Mouse (Mus musculus): ENCODE measurements around the gene Gnb3.
"Not testable (repeated sequence)": the region's sequence is repeated elsewhere in the genome, so short reads cannot be mapped to it uniquely, and the experiment has no call there.

Gnb3 gene

GRCm38 (mm10) chr6:124857840-124858530 is 17.9 kb upstream of the Gnb3 start:
- DNase-seq (ENCODE audit: extremely low read depth, low read depth): no peak

GRCm38 (mm10) chr6:124856916-124857839 is 17.1 kb upstream of the Gnb3 start, which contains the start of gene P3h3:
Gene P3h3, minus strand, starts transcription at chr6:124857752.
- peak; percentile 44 for DNase-seq (ENCODE audit: extremely low read depth, low read depth)

- no peak for DNase-seq (ENCODE audit: extremely low read depth, low read depth)
These were observed 16.2 kb upstream of the Gnb3 start for GRCm38 (mm10) chr6:124856321-124856720.

GRCm38 (mm10) chr6:124854647-124855046 is 14.6 kb upstream of the Gnb3 start:
- no peak for DNase-seq (ENCODE audit: extremely low read depth, low read depth)

GRCm38 (mm10) chr6:124850535-124850934 is 10.5 kb upstream of the Gnb3 start:
- DNase-seq (ENCODE audit: extremely low read depth, low read depth): no peak

DNA sequence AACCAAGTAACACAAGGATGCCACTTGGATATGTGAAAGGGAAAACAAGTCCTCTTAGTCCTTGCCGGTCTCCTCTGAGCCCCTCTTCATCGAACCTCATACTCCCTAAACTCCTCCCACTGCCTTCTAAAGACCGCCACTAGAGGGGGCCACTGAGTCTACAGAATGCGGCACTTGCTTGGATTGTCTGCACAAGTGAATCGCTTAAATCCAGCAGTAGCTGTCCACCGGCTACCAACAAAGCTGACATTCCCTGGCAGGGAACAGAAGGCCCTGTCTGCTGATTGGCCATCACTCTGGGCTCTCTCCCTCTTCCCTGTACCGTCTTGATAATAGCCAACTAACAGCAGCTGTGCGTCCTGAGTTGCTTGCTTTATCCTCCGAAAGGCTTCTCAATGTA is 7.2 kb upstream of the Gnb3 start:
- DNase-seq (ENCODE audit: extremely low read depth, low read depth): peak; percentile 67

GRCm38 (mm10) chr6:124839805-124840204 is 270 bp downstream of the Gnb3 start:
- no peak for DNase-seq (ENCODE audit: extremely low read depth, low read depth)

DNA sequence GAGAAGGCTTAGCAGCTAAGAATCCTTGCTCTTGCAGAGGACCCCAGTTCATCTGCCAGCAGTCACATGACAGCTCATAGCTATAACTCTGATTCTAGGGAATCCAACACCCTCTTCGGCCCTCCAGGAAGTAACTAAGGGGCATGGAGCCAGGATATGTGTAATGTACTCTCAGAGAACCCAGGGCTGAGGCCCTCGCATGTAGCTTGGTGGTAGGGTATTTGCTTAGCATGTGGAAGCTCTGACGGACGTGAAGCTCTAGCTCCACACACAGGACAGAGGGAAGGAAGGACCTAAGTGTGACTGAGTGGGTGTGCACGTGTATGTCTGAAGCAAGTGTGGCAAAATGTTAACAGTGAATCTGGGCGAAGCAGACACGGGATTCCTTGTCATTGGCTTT is 3.7 kb downstream of the Gnb3 start:
- no peak for DNase-seq (ENCODE audit: extremely low read depth, low read depth)

- no peak for DNase-seq (ENCODE audit: extremely low read depth, low read depth)
These were observed 4.5 kb downstream of the Gnb3 start for GRCm38 (mm10) chr6:124835531-124835930.

DNA sequence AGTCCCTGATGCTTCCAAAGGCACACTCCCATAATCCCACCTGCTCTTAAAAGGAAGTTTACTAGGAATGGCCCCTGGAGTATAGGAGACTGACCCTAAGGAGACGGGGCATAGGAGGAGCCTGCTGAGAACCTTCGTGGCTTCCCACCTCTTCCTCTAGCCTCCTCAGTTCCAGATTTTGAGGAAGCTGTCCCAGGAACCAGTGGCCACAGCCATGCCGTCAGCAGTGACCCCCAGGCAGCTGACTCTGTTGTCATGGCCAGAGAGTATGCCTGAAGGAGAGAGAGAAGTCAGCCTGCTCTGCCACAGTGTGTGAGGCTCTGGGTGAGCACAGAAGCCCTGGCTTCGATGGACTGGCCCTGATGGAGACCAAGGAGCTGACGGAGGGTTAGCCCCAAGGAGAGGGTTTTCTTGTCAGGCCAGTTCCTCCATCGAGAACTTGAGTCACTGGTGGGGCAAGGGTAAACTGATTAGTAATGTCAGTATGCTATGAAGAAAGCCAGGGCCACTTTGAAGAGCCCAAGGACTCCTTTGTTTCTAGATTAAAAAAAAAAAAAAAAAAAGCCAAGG is 5.5 kb downstream of the Gnb3 start:
- no peak for DNase-seq (ENCODE audit: extremely low read depth, low read depth)

DNA sequence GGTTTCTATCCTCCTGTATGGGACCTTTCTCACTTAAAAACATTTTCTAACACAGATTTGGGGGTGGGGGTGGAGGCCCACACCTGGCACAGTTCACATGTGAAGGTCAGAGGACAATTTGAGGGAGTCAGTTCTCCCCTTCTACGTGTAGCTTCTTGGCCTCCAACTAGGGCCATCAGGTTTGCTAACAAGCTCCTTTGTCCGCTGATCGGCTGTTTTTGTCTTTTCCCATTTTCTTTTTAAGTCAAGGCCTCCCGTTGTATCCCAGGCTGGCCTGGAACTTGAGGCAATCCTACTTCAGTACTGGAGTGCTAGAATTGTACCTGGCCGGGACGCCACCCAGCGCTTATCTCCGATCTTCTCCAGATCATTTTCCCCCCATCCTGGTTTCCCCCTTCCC is 8.4 kb downstream of the Gnb3 start:
- DNase-seq (ENCODE audit: extremely low read depth, low read depth): no peak

DNA sequence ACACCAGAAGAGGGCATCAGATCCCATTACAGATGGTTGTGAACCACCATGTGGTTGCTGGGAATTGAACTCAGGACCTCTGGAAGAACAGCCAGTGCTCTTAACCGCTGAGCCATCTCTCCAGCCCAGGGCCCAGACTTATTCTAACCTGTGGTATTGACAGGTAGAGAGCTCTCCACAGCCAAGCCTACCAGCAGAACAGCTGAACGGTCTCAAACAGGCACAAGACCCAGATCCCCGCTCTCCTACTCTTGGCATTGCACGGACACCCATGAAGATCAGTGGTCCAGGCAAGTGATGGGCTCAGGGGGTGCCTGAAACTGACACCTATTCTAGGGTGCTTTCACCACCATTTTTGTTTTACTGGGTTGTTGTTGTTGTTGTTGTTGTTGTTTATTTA is 8.9 kb downstream of the Gnb3 start:
- DNase-seq (ENCODE audit: extremely low read depth, low read depth): not testable (repeated sequence)

- peak; percentile 98 for DNase-seq (ENCODE audit: extremely low read depth, low read depth)
These were observed 10.0 kb downstream of the Gnb3 start for GRCm38 (mm10) chr6:124829799-124830700.

GRCm38 (mm10) chr6:124828868-124829798 is 10.9 kb downstream of the Gnb3 start, which contains the start of the genes Usp5 and Cdca3:
Gene Usp5, minus strand, starts transcription at chr6:124829484.
Gene Cdca3, plus strand, starts transcription at chr6:124829547.
- peak; percentile 99 for DNase-seq (ENCODE audit: extremely low read depth, low read depth)

DNA sequence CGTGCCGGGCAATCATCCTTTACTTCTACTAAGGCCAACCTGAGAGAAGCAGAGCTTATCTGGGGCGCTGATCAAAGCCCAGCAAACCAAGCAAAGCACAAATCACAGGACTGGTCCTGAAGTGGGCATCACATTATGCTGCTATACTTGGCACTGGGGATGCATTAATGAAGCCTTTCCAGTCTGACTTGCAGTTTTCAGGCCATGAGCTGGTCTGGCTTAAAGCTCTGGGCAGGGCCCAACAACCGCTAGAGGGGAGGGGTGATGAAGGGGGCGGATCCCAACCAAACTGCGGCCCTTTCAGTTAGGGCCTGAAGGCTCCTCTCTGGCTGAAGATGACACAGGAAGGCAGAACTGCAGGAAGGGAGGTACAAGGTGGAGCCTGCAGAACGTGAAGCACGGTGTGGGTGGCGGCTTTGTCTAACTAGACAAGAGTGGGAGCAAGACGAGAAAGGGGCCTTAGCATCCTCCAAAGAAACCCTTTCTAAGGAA is 11.9 kb downstream of the Gnb3 start:
- DNase-seq (ENCODE audit: extremely low read depth, low read depth): no peak

- no peak for DNase-seq (ENCODE audit: extremely low read depth, low read depth)
These were observed 18.0 kb downstream of the Gnb3 start for GRCm38 (mm10) chr6:124822049-124822448.

GRCm38 (mm10) chr6:124820891-124821290 is 19.2 kb downstream of the Gnb3 start:
- no peak for DNase-seq (ENCODE audit: extremely low read depth, low read depth)

- DNase-seq (ENCODE audit: extremely low read depth, low read depth): no peak
These were observed 22.1 kb downstream of the Gnb3 start for GRCm38 (mm10) chr6:124817971-124818370.

DNA sequence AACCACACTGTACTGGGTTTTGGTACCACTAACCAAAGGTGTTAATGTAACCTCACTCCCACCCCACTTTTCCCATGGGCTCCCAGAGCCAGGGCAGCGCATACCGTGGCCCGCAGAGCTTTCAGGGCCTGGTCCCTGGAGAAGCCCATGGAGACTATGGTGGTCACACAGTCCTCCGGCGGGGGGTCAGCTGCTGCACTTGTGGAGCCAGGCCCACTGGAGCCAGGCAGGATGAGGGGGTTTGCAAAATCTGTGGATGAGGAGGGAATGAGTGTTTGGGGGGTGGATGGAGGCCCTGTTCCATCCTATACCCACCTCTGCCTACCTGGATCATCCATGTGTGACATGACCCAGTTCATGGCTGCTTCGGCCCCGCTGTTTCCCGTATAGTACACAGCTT is 22.5 kb downstream of the Gnb3 start:
- DNase-seq (ENCODE audit: extremely low read depth, low read depth): no peak

DNA sequence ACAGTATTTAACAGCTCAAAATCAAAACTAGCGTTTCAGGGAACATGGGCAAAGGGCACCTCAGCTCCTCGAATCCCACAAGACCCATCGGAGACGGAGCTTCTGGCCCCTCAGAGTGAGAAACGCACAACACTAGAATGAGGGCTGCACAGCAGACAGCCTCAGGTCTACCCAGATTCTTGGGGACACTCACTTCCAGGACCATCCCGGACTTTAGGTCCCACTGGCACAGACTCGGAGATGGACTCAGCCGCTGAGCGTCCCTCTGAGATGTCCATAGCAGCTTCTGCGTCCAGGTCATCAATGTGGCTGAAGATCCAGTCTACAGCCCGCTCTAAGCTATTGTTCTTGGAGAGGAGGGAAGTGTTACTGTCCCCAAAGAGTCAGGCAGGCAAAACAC is 22.9 kb downstream of the Gnb3 start:
- DNase-seq (ENCODE audit: extremely low read depth, low read depth): no peak

Data from MEL-GATA-1-ER (cell line).